Mouse (Mus musculus) spleen, postnatal 36 days (tissue): ENCODE results near the gene Galnt18.

ENCODE experiments used
- DNase-seq, 2 experiments: peaks; one replicate each; pipeline ENCODE4 v3.0.0; 2022; ENCODE audit warnings: low spot score in 2 of 2, mixed read lengths in 1 of 2

Galnt18 gene

DNA sequence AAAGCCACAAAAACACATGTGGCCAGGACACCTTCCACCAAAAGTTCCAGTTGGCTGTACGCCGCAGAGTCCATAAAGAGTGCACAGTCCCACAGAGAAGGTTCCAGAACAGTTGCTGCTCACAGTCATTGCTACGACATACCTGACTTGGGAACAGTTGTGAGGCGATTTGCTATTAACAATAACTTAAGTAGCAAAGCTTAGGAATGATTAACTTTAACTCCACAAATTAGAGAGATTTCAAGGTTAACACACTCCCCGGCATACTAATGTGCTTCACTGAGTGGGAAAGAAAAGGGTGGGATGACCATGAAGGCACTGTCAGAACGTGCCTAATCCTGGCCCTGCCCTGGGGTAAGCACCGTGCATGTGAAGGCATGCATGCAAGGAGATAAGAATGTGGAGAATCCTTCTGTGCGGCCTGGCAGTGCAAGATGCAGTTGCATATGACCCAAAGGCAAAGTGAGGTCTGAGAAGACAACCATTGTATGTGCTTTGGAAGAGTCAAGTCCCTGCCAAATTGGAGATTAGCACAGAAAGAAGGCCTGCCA, 8.5 kb downstream of the Galnt18 start:
- no peak for DNase-seq

DNA sequence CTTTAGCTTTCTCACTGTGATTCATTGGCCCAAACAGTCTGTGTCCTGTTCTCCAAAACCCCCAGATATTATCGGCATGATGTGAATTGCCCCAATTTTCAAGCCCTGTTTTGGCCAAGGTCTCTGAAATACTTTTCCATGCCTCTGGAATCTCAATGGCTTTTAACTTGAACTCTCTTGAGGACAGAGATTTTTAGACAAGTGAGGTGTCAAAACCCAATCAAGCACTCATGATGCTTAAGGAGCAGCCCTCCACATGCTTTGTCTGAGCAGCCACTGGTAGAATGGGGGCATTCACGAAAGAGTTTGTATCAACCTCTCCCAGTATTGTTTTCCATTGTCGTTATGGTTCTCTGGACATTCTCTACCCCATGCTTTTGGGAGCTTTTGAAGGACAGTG, 9.2 kb downstream of the Galnt18 start:
- DNase-seq: no peak

DNA sequence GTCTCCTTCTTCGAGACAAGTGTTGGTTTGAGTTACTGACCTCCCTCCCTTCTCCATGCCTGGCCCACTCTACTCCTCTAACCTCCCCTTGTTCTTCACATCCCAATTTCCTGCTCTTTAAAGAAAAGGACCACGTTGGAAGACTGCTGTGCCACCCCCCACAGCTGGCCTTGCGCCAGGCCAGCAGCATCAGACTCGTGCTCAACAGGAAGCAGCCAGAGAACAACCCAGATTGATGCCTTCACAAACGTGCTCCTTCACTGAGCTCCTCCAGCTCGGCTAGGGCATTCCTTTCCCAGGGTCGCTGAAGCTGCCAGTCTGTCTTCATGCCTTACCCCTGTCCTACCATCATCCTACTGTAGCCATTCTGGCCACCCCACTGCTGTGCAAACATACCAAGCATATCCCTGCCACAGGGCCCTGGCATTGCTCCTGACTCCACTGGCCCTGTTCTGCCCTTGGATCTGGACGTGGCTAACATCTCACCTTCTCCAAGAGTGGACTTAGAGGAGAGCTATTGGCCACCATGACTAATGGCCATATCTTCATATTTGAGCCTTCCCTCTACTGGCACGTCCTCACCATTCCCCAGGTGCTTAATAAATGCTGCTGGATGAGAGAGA, 13.5 kb downstream of the Galnt18 start:
- no peak for DNase-seq

DNA sequence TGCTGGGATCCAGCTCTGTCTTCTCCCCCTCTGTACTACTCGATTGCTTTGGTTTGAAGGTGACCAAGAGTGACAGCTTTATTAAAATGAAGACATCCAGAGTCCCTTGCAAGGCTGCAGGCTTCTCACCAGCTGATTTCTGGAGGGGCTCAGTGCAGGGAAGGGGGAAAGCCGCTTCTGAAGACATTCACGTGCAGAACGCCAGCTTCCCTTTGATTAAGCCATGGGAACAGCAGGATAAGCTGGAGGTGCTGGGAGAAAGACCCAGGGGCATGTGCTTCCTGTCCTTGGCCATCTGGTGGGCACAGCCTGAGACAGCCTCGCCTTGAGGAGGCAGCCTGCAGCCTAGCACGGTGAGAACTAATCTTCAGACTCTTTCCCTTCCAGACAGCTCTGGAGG, 17.0 kb downstream of the Galnt18 start:
- DNase-seq: no peak

DNA sequence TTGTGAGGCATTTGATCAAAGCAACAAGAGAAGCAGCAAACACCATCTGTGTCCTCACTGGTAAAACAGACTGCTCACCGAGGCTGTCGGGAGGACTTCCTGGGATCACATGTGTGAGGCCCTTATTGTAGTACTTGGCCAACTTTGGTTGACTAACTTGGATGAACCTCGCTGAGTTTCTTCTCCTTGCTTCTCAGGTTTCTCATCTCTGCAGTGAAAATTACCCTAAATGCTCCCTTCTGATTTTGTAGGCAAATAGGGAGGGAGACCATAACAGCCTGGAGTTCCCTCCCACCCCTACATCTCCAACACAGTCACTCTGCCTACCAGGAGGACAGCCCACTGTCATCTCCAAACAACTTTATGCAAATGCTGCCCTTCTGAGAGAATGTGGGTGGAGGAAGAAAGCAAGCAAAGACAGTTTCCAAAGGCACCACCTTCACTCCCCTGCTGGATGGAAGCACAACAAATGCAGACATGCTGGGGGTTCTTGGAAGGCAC, 31.2 kb downstream of the Galnt18 start:
- DNase-seq: no peak

DNA sequence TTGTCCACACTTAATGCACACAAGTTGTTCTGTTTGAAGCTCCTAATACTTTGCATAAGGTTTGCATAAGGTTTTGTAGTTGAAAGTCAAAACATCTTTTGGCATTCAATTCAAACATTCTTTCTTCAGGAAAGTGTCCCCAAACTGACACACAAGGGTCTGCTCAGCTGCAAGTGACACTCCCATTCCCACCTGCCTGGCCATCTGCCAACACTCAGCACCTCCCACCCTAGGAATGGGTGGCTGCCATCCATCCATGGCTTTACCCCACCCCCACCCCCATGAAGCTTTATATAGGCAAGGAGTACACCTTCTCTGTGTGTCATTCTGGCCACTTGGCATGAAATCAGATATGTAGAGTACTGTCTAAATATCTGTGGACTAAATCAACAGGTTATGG, 35.0 kb downstream of the Galnt18 start:
- DNase-seq: no peak

DNA sequence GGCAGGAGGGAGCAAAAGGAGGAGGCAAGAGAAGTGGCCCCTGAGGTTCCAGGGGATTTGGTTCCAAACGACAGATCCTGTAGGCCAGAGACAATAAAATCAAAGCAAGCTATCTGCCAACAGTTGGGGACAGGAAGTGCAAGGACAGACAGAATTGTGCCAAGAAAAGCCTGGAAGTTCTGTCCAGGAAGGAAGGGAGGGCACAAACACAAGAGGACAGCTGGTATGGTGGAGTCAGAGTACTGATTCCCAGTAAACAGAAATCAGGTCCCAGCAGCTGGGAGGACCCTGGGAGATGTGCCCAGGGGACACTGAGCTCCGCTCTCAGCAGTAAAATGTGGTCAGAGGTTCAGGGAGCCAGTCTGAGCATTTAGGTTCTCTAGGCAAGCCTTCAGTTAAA, 38.2 kb downstream of the Galnt18 start:
- DNase-seq: no peak

DNA sequence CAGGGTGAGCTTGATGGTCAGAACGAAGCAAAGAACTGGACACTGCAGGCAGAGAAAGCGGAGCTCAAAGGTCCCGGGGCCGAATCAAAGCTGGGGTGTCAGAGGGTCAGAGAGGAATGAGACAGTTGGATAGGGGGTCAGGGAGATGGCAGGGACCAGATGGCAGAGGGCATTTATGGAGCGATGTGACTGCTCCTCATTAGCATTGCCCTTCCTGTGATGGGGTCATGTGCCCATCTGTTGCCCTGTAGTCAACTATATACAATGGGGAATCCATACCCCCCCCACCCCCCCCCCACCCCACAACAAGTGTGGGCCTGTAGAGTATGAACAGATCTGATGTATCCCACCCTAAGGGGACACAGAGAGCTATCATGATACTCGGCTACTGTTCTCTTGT, 39.7 kb downstream of the Galnt18 start:
- DNase-seq: no peak

DNA sequence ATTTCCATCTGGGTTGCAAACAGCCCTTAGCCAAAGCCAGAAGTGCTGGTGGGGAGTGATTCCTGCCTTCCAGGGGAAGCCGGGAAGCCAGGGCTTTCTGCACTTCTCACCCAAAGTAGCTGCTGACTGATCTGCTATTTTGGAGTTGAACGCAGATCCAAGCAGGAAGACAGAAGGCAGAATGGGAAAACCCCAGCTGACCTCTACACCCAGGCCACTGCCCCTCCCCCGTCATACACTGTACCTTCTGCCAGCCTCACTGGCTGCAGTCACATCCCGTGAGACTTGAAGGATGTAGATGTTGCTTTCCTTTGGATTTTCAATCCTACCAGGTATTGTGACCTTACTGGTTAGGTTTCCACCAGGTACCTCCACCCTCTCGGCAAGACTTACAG, 40.4 kb downstream of the Galnt18 start:
- no peak for DNase-seq

DNA sequence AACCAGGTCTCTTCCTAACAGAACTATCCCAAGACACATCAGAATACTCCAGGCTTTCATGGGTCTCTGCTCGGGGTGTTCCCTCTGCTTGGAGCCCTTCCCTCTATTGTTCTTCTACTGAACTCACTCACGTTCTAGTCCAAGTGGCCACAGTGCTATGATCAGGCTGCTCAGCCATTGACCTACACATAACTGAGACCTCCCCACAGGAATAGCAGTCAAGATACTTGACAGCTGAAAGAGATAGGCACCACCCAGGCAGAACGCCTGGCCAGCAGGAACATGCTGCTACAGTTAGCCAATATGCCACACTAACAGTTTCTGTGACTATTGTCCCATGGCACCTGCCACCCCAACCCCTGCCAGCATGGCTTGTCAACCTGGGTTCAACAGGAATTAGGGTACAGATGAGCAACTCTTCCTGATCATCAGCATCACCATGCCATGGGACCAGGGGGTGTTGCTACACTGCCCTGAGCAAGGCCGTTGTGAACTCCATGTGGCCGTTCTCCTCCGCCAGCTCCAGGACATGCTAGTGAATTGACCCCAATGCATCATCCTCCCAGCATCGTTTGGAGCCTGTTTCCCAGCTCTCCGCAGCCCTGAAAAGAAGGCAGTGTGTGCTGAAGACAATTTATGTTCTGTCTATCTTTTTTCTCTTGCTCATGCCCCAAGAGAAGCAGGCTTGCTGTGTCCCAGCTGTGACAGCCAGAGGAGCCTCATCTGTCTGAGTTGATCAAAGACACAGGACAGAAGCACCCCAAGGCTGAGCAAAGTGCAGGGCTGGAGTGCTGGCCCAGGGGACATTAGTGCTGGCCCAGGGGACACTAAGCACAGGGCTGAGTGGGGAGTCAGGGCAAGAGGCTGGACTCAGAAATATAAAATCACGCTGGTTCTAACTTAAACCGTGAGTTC, 41.1 kb downstream of the Galnt18 start:
- no peak for DNase-seq

DNA sequence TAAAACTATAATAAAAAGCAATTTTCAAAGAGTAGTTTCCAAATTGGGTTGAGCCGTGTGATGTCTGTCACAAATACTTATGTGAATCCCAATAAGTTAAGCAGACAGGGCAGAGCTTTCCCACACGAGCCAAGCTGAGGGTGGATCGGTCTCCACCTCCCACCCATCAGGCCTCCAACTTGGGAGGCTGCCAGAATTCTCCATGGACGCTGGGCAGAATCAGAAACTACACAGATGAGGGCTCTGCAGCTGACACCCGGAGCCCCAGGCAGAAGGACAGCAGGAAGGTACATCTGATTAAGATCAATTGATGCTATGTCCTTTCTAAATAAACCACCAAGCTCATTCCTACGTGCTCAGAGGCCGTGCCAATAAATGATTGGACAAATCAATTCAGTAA, 42.4 kb downstream of the Galnt18 start:
- no peak for DNase-seq

DNA sequence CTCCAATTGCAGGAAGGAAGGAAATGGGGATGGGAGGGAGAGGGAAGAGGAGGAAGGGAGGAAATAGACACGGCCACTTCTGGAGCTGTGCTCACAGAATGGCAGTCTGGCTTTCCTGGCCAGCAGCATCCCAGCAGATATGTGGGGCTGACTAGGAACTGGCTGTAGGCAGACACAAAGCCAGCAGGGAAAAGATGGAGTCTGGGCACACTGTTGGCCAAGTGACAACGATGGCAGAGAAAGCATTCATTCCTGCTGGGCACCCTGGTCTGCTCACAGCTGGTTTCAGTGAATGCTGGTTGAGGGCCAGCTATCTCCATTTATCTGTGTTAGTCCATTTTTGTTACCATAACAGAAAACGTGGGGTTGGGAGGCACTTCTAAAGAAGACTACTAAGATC, 43.4 kb downstream of the Galnt18 start:
- no peak for DNase-seq

DNA sequence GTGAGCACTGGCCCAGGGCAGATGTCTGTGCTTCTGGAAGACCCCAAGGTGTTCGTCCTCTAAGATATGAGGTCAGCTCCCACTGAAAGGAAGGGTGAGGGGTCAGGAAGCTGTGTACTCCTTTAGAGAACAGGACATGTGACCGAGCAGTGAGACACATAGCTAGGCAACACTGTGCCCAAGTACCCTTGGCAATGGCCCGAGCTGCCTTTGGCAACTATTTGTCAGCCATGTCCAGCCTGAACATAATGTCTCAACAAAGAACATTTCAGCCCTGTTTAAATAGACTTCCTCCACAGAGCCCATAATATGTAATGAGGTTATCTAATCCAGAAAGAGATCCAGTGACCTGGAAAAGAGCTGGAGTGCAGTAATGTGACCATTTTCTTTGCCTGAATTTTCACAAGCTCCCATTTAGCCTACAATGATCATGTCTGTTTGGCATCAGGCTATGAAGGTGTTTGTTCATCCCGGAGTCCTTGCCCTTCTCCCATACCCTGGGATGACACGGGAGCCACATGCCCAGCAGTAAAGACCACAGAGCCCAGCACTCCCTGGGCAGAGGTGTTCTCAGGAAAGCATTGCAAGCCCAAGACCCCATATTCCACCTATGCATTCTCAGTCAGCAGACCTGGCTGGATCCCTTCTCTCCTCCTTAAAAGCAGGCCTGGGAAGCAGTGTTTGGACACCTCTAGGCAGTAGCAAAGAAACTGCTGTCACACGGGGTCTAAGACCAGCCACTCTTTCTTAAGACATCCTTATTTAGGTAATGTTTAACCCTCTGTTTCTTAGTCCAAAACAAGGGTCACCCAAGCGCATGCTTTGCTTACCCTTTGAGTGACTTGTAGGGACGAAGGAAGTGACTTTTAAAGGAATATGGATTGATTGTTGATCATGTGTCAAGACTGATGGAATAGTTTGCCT, 49.2 kb downstream of the Galnt18 start:
- no peak for DNase-seq

DNA sequence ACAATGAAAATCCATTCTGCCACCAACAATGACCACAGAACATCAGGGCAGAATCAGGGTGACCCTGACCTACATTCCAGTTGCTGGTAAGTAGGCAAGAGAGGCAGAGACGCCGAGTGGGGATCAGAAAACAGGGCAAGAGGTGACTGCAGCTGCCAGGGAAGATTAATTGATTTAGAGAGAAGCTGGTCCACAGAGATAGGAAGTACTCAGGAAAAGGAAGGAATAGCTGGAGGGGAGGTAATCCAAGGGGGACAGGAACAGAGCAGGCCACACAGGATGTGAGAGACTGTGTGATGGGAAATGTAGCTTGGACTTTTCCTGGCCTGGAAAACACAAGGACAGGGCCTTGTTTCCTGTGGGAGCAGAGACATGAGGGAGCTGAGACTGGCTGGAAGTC, 52.8 kb downstream of the Galnt18 start:
- no peak for DNase-seq

DNA sequence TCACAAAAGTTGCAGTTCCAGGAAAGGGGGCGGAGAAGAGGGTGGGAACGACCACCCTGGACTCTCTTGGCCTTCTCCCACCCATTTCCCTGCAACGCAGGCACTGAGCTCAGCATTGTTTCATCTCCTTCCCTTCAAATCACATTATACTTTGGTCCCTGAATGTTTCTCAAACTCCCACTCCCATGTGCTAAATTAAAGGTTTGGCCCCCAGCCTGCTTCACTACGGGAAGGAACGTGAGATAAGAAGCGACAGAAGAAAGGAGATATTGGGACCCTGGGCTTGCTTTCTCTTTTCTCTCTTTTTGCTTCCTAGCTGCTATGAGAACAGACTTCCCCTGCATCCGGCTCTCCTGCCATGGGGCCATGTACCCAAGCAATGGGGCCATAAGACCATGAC, 55.0 kb downstream of the Galnt18 start:
- no peak for DNase-seq

DNA sequence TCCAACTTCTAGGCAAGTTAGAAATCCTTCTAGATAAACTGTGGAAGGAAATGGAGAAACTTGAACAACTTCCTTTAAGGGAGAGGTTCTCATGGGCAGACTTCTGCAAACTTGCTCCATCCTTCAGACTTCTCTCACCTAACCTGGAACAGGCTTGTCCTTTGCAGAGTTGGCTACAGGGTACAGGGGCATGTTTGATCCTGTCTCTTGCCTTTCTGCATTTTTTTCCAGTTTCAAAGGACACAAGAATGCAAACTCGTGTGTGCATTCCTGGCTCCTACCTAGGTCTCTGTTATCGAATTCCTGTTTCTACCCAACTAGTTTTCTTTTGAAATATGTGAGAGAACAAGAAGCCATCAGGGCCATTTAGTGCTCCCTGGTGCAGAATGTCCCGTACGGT, 55.8 kb downstream of the Galnt18 start:
- no peak for DNase-seq

DNA sequence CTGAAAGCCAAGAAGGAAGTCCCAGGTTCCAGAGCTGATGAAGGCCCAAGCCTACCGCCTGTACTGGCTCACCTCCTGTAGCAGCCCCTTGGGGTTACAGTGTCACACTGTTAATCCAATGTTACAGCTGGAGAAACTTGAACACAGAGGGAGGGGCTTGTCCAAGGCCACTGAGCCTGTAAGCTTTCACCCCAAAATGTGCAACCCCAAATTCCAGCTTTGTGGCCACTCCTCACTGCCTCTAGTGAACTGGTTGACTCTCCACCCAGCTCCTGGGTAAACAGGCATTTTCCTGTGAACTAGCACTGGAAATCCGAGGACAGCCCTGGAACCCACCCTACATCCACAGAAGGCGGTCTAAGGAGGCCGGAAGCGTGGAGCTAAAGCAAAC, 58.5 kb downstream of the Galnt18 start:
- DNase-seq: no peak

DNA sequence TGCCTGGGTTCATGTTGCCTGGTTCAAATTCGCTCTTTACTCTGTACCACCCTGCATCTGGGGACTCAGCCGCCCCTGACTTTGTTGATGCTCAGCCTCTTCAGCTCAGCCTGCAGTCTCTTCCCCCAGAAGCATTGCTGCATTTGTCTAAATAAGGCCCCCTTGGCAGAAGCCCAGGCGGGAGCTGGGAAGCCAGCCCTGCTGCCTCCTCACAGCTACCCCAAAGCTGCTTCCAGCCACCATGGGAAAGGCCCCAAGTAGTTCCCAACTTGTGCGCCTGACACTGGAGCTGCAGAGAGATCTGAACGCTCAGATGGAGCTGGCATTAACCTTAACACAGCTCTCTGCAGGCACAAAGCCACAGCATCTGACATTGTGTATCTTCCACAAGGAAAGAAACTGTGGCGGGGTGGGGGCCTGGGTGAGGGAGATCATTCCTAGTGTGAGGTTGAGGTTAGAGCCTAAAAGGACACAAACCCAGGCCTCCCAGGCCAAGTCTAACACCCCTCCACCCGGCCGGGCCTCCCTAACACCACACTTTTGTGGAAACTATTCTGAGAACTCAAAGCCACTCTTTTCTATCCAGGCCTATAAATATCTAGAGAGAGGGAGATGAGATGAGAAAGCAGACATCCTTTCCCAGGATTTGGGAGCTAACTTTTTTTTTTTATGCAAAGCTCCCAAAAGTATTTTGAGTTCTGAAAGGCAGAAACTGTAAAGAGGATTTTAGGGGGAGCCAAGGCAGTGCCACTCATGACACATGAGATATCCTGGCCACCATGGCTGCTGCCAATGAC, 59.1 kb downstream of the Galnt18 start:
- no peak for DNase-seq

DNA sequence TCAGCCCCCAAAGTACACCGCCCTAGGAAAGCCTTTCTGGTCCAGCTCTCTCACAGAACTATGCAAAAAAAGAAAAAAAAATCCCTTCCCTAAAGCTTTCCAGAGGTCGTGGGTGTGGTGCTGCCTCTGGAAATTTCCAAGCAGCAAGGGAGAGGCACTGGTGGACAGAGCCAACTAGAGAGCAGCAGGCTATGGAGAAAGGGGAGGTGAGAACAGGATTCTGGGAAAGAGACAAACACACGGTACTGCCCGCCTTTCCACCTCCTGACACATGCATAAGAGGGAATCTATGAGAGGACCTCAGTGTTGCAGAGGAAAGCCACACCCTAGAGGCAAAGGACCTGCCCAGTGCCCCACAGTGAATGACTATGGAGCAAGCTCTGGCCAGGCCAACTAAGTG, 60.9 kb downstream of the Galnt18 start:
- no peak for DNase-seq

DNA sequence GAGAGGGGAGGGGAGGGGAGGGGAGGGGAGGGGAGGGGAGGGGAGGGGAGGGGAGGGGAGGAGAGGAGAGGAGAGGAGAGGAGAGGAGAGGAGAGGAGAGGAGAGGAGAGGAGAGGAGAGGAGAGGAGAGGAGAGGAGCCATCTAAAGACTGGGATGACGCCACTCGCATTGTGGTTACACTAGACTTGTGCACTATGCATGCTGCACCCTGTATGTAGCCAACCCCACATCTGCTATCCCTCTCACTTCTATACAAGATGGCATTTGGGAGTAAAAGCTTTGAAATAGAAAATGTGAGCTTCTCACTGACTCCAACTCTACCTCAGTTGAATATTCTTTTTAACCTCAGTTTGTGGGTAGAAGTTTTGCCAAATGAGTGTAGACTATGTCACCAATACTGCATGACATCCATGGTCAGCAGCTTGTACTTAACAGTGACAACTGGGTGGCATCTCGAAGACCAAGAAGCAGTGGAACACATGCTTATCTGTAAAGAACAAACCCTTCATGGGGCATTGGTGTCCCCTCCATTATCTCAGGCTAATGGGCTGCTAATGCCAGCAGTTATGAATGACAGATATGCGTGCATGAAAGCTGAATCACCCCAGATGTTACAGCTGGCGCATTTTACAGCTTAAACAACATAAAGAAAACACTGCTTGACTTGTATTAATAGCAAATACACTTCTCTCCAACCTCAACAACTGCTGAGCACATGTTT, 65.0 kb downstream of the Galnt18 start:
- no peak for DNase-seq
